Mouse (Mus musculus) left cerebral cortex, postnatal 36 days (tissue): ENCODE results near the gene Lrrc75b. TPM values are rescaled to one million over a fixed set of nuclear protein-coding genes. Genes with fewer than 3 reads are reported as not detected.
"Not testable (repeated sequence)": the region's sequence is repeated elsewhere in the genome, so short reads cannot be mapped to it uniquely, and the experiment has no call there.

ENCODE experiments used
- DNase-seq, 2 experiments: peaks; one replicate each; pipeline ENCODE4 v3.0.0; 2021 to 2022; ENCODE audit warnings: low spot score in 2 of 2, mixed read lengths in 1 of 2
- intact Hi-C: fragments of 180-260 bp; cut with DNase I; formaldehyde crosslinking; loops from one replicate; pipeline ENCODE4 v1.15.1; 2025
- total RNA-seq, 2 experiments: library from RNA; stranded (reverse); gene quantifications; 2 replicates each; pipeline ENCODE4 v1.2.3; 2021

Gene Lrrc75b
- total RNA-seq, 2 experiments from 2014 or later, result 9.8 to 10.1 TPM

- no peak for DNase-seq
- intact Hi-C loops, result no loop called here
Observed at GRCm38 (mm10) chr10:75570981-75571657, 11.0 kb upstream of the Lrrc75b start.

GRCm38 (mm10) chr10:75568851-75569250, 8.7 kb upstream of the Lrrc75b start:
- no peak for DNase-seq
- intact Hi-C loops, result no loop called here

DNA sequence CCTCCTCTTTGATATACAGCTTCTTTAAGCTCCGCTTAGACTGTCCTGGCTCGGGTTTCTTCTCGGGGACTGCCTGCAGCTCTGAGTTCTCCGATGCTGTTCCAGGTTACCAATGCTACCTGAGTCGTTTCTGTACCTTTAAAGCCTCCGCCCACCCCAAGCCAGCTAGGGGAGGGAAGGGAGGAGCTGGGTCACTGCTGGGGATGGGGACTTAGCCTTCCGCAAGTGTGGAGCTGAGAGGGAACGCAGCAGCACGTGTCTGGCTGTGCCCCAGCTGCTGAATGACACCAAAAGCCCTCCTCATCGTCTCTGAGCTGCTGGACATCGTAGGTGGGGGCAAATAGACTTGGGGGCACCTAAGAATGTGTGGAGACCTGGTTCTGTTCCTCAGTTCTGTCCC, 8.3 kb upstream of the Lrrc75b start:
- no peak for DNase-seq
- intact Hi-C loops, result no loop called here

DNA sequence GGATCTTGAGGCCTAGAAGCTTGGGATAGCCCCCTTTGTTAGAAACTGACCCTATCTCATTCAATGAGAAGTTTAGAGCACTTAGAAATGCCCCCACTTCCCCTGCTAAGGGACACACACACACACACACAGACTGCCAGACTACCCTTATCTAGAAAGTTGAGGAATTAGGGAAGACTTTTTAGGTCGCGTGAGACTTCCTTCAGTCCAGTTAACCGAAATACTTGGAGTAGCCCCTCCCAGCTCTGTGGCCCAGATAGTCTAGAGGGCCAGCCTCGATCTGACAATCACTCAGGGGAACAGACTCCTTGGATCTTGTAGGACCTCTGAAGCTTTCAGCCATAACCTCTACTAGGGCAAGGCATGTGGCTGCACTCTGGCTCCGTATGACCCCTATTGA, 7.9 kb upstream of the Lrrc75b start:
- no peak for DNase-seq
- intact Hi-C loops, result no loop called here

- intact Hi-C loops, DNase-seq: not testable (repeated sequence)
Observed at GRCm38 (mm10) chr10:75566765-75567164, 6.6 kb upstream of the Lrrc75b start.

GRCm38 (mm10) chr10:75566321-75566720, 6.2 kb upstream of the Lrrc75b start:
- DNase-seq, result no peak
- intact Hi-C loops, result no loop called here

- intact Hi-C loops, result no loop called here
- DNase-seq, result no peak
Observed at GRCm38 (mm10) chr10:75565906-75566305, 5.8 kb upstream of the Lrrc75b start.

- intact Hi-C loops, result no loop called here
- DNase-seq, result no peak
Observed at GRCm38 (mm10) chr10:75565436-75565835, 5.3 kb upstream of the Lrrc75b start.

DNA sequence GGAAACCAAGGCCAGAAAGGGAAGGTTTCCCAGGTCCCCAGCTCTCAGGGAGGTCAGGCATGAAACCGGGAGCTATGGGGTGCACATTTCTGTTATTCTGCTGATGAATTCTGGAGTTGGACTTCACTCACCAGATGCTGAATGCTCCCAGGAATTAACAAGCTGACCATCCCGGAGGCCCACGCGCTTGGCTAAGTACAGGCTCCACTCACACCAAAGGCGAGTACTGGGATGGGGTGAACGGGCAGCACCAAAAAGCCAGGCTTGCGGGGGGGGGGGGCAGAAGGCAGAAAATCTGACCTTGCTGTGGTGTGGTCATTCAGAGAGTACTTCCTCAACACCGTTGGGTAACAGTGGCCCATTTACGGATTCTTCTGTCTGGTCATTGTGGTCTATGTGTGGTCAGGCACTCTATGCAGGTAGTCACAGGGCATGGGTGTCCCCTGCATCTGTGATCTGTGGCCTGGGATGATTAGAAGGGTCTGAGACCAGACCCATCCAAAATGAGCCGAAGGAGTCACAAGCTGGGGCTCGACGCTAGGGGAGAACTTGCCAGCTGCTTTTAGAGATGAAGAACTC, 4.6 kb upstream of the Lrrc75b start:
- intact Hi-C loops, result no loop called here

GRCm38 (mm10) chr10:75562596-75562995, 2.5 kb upstream of the Lrrc75b start:
- DNase-seq, result no peak
- intact Hi-C loops, result no loop called here

More for the DNA sequence above, 4.6 kb upstream of the Lrrc75b start:
- no peak for DNase-seq

DNA sequence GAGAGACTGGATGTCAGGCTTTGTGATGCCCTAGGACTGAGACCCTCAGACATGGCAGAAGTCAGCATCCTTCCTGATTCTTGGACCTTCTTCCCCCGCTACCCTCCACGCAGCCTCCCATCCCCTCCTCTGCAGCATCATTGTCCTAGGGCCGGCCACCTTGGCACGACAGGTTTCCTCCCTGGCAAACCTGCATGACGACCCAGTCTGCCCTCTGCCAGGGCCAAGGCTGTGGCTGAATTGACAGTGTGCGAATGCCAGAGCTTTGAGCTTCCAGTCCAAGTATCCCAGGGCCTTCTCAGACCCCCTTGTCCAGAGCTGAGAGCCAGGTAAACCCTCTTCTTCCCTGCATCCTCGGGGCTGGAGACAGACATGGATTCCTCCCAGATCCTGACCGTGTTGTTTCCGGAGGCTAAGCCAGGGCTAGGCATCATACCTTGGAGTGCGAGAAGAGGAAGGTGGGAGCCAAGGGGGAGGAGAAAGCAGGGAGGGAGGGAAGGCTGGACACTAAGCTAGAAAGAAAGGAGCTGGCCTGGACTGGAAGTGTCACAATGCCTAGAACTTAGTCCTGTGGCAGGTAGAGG, 1.0 kb upstream of the Lrrc75b start, which contains the start of gene Ggt1:
Ggt1 (plus strand) TSS at position 534 of the 584 bp plus-strand sequence.
- intact Hi-C loops, result no loop called here
- DNase-seq, result peak in 1 of 2 experiments; percentile 3

DNA sequence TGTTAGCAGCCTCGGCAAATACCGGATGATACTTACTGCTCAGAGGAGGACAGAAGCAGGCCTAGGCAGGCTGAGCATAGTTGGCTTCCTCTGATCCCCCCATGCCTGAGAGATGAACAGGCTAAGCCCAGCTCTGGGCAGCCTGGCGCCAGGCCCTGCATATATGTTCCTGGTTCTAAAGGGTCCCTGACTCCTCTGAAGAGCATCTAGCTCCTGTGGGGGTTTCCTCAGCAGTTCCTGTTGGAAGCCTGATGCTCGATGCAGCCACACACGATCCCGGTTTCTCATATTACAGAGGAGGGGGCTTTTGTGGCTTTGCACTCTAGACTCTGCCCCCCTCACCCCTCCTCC, 394 bp upstream of the Lrrc75b start:
- intact Hi-C loops, result no loop called here
- no peak for DNase-seq

- intact Hi-C loops, result no loop called here
- peak in 1 of 2 experiments; percentile 21 for DNase-seq
Observed at GRCm38 (mm10) chr10:75559041-75559675, 972 bp downstream of the Lrrc75b start.

- DNase-seq, result peak; percentile 25 to 48
- intact Hi-C loops, result no loop called here
Observed at GRCm38 (mm10) chr10:75558515-75558914, 1.6 kb downstream of the Lrrc75b start.

DNA sequence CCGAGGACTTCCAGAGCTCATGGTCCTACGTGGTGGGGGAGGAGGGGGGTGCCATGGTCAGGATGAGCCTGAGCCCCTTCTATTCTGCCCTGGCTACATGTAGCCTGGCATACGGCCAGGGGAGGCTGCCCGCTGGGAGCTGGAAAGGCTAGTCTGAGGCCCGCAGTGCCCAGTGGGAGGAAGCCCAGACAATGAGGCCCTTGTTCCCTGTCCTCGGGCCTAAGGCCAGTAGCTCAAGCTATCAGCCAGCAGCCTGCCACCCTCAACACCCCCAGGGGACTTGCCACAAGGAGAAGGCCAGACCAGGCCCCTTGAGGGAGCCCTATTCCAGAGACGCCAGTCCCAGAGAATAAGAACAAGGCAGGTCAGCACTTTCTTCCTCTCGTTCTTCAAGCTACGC, 4.1 kb downstream of the Lrrc75b start:
- intact Hi-C loops, result no loop called here
- peak; percentile 60 to 69 for DNase-seq

DNA sequence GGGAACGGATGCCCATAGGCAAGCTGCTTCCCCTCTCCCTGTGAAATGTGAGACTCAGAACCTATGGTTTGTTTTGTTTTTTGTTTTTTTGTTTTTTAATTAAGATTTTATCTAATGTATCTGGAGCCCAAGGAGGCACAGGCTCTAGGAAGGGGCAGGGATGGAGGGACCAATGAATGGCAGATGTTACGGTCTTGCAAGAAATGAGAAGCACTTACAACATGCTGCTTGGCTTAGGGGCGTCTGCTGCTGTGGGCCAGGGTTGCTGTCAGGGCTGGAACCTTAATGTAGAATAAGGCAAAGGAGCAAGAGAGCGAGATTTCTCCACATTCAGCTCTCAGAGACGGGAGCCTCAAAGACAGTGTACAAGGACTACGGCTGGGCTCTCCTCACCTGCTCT, 4.6 kb downstream of the Lrrc75b start:
- intact Hi-C loops, result no loop called here
- no peak for DNase-seq

DNA sequence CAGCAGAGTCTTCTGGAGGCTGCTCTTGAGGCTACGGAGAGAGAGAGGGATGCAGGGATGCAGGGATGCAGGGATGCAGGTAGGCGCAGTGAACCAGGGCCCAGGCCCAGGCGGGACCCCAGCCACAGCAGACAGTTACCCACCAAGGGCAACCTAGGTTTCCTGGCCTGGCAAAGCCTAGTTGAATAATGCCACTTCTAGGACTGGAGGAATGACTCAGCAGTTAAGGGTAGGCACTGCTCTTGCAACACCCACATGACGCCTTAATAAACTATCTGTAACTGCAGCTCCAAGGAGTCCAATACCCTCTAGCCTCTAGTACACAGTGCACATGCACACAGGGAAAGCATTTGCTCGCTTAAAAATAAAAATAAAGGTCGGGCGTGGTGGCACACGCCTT, 6.0 kb downstream of the Lrrc75b start:
- intact Hi-C loops, result no loop called here
- no peak for DNase-seq

- intact Hi-C loops, result no loop called here
- peak in 1 of 2 experiments; percentile 2 for DNase-seq
Observed at GRCm38 (mm10) chr10:75552701-75553450, 7.3 kb downstream of the Lrrc75b start.

GRCm38 (mm10) chr10:75552106-75552505, 8.0 kb downstream of the Lrrc75b start:
- peak in 1 of 2 experiments; percentile 0 for DNase-seq
- intact Hi-C loops, result no loop called here

- DNase-seq, result peak in 1 of 2 experiments; percentile 2
- intact Hi-C loops, result no loop called here
Observed at GRCm38 (mm10) chr10:75551175-75551574, 9.0 kb downstream of the Lrrc75b start.
